Mouse (Mus musculus) MEL (cell line): Measurements from ENCODE around the gene Cdkn2aipnl.

Experiments
- CTCF ChIP-seq, 3 experiments: IDR thresholded peaks in 2 of 3; conservative IDR thresholded peaks in 1 of 3; 2 replicates each; pipeline ENCODE4 v1.5.1; 2011 to 2012; ENCODE audit warnings: low read length in 3 of 3, low read depth in 2 of 3, mild to moderate bottlenecking in 2 of 3, improper control_type of control experiment in 1 of 3, inconsistent platforms in 1 of 3, mixed read lengths in 1 of 3, moderate library complexity in 1 of 3; ENCODE audit not compliant: control insufficient read depth in 1 of 3, insufficient read depth in 1 of 3, poor library complexity in 1 of 3, severe bottlenecking in 1 of 3
- EP300 ChIP-seq, 2 experiments: IDR thresholded peaks; 2 replicates each; pipeline ENCODE4 v1.6.1; 2011; ENCODE audit warnings: improper control_type of control experiment in 2 of 2, low read length in 2 of 2, low read depth in 1 of 2, mild to moderate bottlenecking in 1 of 2
- JUND ChIP-seq: IDR thresholded peaks from 2 replicates; pipeline ENCODE4 v1.6.1; 2011; ENCODE audit warnings: low read depth, mild to moderate bottlenecking, improper control_type of control experiment, low read length
- POLR2A ChIP-seq, 2 experiments: IDR thresholded peaks; 2 replicates each; pipeline ENCODE4 v1.6.1; 2011 to 2012; ENCODE audit warnings: low read length in 2 of 2, mild to moderate bottlenecking in 2 of 2, control low read depth in 1 of 2, improper control_type of control experiment in 1 of 2, low read depth in 1 of 2, moderate library complexity in 1 of 2; ENCODE audit not compliant: control insufficient read depth in 1 of 2, insufficient read depth in 1 of 2, poor library complexity in 1 of 2
- POLR2AphosphoS2 ChIP-seq: IDR thresholded peaks from 2 replicates; pipeline ENCODE4 v1.6.1; 2011; ENCODE audit warnings: low read length, improper control_type of control experiment
- POLR2AphosphoS5 ChIP-seq: IDR thresholded peaks from 2 replicates; pipeline ENCODE4 v1.6.1; 2012; ENCODE audit warnings: low read depth, borderline replicate concordance, mild to moderate bottlenecking, inconsistent platforms, low read length, moderate library complexity, mixed read lengths
- RCOR1 ChIP-seq: IDR thresholded peaks from 2 replicates; pipeline ENCODE4 v1.6.1; 2012; ENCODE audit warnings: low read depth, mild to moderate bottlenecking, inconsistent platforms, low read length, improper control_type of control experiment
- SMC3 ChIP-seq: IDR thresholded peaks from 2 replicates; pipeline ENCODE4 v1.6.1; 2011; ENCODE audit warnings: low read depth, low read length, improper control_type of control experiment
- TCF12 ChIP-seq: IDR thresholded peaks from 2 replicates; pipeline ENCODE4 v1.6.1; 2014; ENCODE audit warnings: low read depth, mild to moderate bottlenecking, inconsistent platforms, low read length, improper control_type of control experiment, moderate library complexity
- USF1 ChIP-seq: IDR thresholded peaks from 2 replicates; pipeline ENCODE4 v1.6.1; 2014; ENCODE audit warnings: low read depth, mild to moderate bottlenecking, inconsistent platforms, low read length, improper control_type of control experiment, moderate library complexity

- TF ChIP-seq CTCF (IDR thresholded peaks at IDR 0.05 in 2 of 3, conservative IDR thresholded peaks at IDR 0.05 in 1 of 3; ENCODE audit: control insufficient read depth in 1 of 3, insufficient read depth in 1 of 3, low read depth in 2 of 3, low read length in 3 of 3, poor library complexity in 1 of 3, severe bottlenecking in 1 of 3) (no peak), POLR2AphosphoS2 (no peak), SMC3 (no peak), POLR2A (IDR thresholded peaks at IDR 0.05; ENCODE audit: control insufficient read depth in 1 of 2, insufficient read depth in 1 of 2, low read depth in 1 of 2, low read length in 2 of 2, poor library complexity in 1 of 2) (no peak), TCF12 (no peak), USF1 (no peak), EP300 (IDR thresholded peaks at IDR 0.05; ENCODE audit: low read depth in 1 of 2, low read length in 2 of 2) (no peak), POLR2AphosphoS5 (no peak), JUND (no peak), RCOR1 (no peak)
Observed at GRCm38 (mm10) chr11:51960061-51960460, 7.4 kb upstream of the Cdkn2aipnl start.
